Mouse (Mus musculus): ENCODE data around the gene Tbc1d1. TPM values are rescaled to one million over a fixed set of nuclear protein-coding genes. Genes with fewer than 3 reads are reported as not detected.

Tbc1d1 gene
- polyA plus RNA-seq (2016; fragmentation: Nextera tagmentation; extraction: Ambion mirVana) = 29.5 and 32.4 TPM in 2 replicates

GRCm38 (mm10) chr5:64155861-64156550 lies at the start of gene Tbc1d1:
Gene Tbc1d1 (plus strand): TSS chr5:64156305.
- 33% methylated on average over 11 of the region's 11 CpGs for WGBS
- H3K4me3 ChIP-seq = no peak within 1 kb of the TSS
- H3K9ac ChIP-seq = no peak within 1 kb of the TSS
- ATAC-seq (ENCODE audit: insufficient number of reproducible peaks, insufficient read depth, low FRiP score, low TSS enrichment) = no peak
- 0 out of 2 replicates have a peak within 1 kb of the TSS, but pooled peaks have one; percentile 13 for H3K27ac ChIP-seq
- H3K9me3 ChIP-seq = no peaks in the 10 kb centered on the region
- H3K4me2 ChIP-seq (replicated peaks) = peak within 1 kb of the TSS; percentile 16
- H3K36me3 ChIP-seq = no peaks in the 10 kb centered on the region
- peaks cover 35% of the 10 kb centered on the region for H3K27me3 ChIP-seq
- H3K4me1 ChIP-seq = peaks cover 11% of the 10 kb centered on the region; the same call in 1 of the 2 replicates

- Histone ChIP-seq H3K36me3 (peaks cover 60% of the 10 kb centered on the region), H3K27ac (no peak overlapping the region), H3K27me3 (no peaks in the 10 kb centered on the region), H3K4me3 (no peak overlapping the region), H3K4me1 (no peaks in the 10 kb centered on the region), H3K9me3 (no peaks in the 10 kb centered on the region), H3K4me2 (replicated peaks) (no peak overlapping the region), H3K9ac (no peak overlapping the region)
- whole genome bisulfite sequencing = 92% methylated on average over 11 of the region's 11 CpGs
- no peak for ATAC-seq (ENCODE audit: insufficient number of reproducible peaks, insufficient read depth, low FRiP score, low TSS enrichment)
Measured at GRCm38 (mm10) chr5:64107596-64108289, 48.4 kb upstream of the Tbc1d1 start.

- Histone ChIP-seq H3K4me1 (no peaks in the 10 kb centered on the region), H3K27me3 (no peaks in the 10 kb centered on the region), H3K27ac (no peak overlapping the region), H3K9ac (no peak overlapping the region), H3K4me3 (no peak overlapping the region), H3K4me2 (replicated peaks) (no peak overlapping the region), H3K36me3 (peaks cover 56% of the 10 kb centered on the region), H3K9me3 (no peaks in the 10 kb centered on the region)
- 69% methylated on average over 3 of the region's 3 CpGs for WGBS
- no peak for ATAC-seq (ENCODE audit: insufficient number of reproducible peaks, insufficient read depth, low FRiP score, low TSS enrichment)
Measured at GRCm38 (mm10) chr5:64109217-64109616, 46.9 kb upstream of the Tbc1d1 start.

- ATAC-seq (ENCODE audit: insufficient number of reproducible peaks, insufficient read depth, low FRiP score, low TSS enrichment) = no peak
- H3K27me3 ChIP-seq = no peaks in the 10 kb centered on the region
- H3K4me1 ChIP-seq = no peaks in the 10 kb centered on the region
- H3K9me3 ChIP-seq = peaks cover 8% of the 10 kb centered on the region
- no peak overlapping the region for H3K9ac ChIP-seq
- no peak overlapping the region for H3K27ac ChIP-seq
- no peak overlapping the region for H3K4me2 ChIP-seq (replicated peaks)
- 91% methylated on average over 3 of the region's 3 CpGs for WGBS
- peaks cover 65% of the 10 kb centered on the region for H3K36me3 ChIP-seq
- H3K4me3 ChIP-seq = no peak overlapping the region
Measured at GRCm38 (mm10) chr5:64112360-64112759, 43.7 kb upstream of the Tbc1d1 start.

GRCm38 (mm10) chr5:64114210-64114609 lies 41.9 kb upstream of the Tbc1d1 start:
- Histone ChIP-seq H3K9ac (no peak overlapping the region), H3K4me3 (no peak overlapping the region), H3K27me3 (no peaks in the 10 kb centered on the region), H3K9me3 (peaks cover 8% of the 10 kb centered on the region), H3K4me1 (no peaks in the 10 kb centered on the region), H3K36me3 (peaks cover 52% of the 10 kb centered on the region), H3K4me2 (replicated peaks) (no peak overlapping the region), H3K27ac (no peak overlapping the region)
- WGBS = 96% methylated on average over 6 of the region's 6 CpGs
- ATAC-seq (ENCODE audit: insufficient number of reproducible peaks, insufficient read depth, low FRiP score, low TSS enrichment) = no peak

- Histone ChIP-seq H3K9ac (no peak overlapping the region), H3K4me3 (no peak overlapping the region), H3K27me3 (no peaks in the 10 kb centered on the region), H3K4me1 (no peaks in the 10 kb centered on the region), H3K9me3 (peaks cover 8% of the 10 kb centered on the region), H3K4me2 (replicated peaks) (no peak overlapping the region), H3K27ac (no peak overlapping the region), H3K36me3 (peaks cover 33% of the 10 kb centered on the region)
- ATAC-seq (ENCODE audit: insufficient number of reproducible peaks, insufficient read depth, low FRiP score, low TSS enrichment) = no peak
- WGBS = 82% methylated on average over 1 of the region's 1 CpGs
Measured at GRCm38 (mm10) chr5:64117191-64117590, 38.9 kb upstream of the Tbc1d1 start.

- H3K9ac ChIP-seq = no peak overlapping the region
- no peaks in the 10 kb centered on the region for H3K4me1 ChIP-seq
- 79% methylated on average over 5 of the region's 5 CpGs for WGBS
- H3K27ac ChIP-seq = no peak overlapping the region
- ATAC-seq (ENCODE audit: insufficient number of reproducible peaks, insufficient read depth, low FRiP score, low TSS enrichment) = no peak
- no peaks in the 10 kb centered on the region for H3K9me3 ChIP-seq
- no peak overlapping the region for H3K4me3 ChIP-seq
- H3K27me3 ChIP-seq = no peaks in the 10 kb centered on the region
- H3K36me3 ChIP-seq = peaks cover 4% of the 10 kb centered on the region
- no peak overlapping the region for H3K4me2 ChIP-seq (replicated peaks)
Measured at GRCm38 (mm10) chr5:64125783-64126182, 30.3 kb upstream of the Tbc1d1 start.

- Histone ChIP-seq H3K4me1 (no peaks in the 10 kb centered on the region), H3K27me3 (no peaks in the 10 kb centered on the region), H3K9ac (no peak overlapping the region), H3K36me3 (peaks cover 4% of the 10 kb centered on the region), H3K4me2 (replicated peaks) (no peak overlapping the region), H3K27ac (no peak overlapping the region), H3K9me3 (no peaks in the 10 kb centered on the region), H3K4me3 (no peak overlapping the region)
- 64% methylated on average over 5 of the region's 5 CpGs for WGBS
- ATAC-seq (ENCODE audit: insufficient number of reproducible peaks, insufficient read depth, low FRiP score, low TSS enrichment) = no peak
Measured at GRCm38 (mm10) chr5:64131550-64131949, 24.6 kb upstream of the Tbc1d1 start.

- H3K36me3 ChIP-seq = no peaks in the 10 kb centered on the region
- no peaks in the 10 kb centered on the region for H3K9me3 ChIP-seq
- no peaks in the 10 kb centered on the region for H3K27me3 ChIP-seq
- no peak overlapping the region for H3K4me3 ChIP-seq
- no peaks in the 10 kb centered on the region for H3K4me1 ChIP-seq
- WGBS = 84% methylated on average over 4 of the region's 4 CpGs
- no peak overlapping the region for H3K9ac ChIP-seq
- H3K4me2 ChIP-seq (replicated peaks) = no peak overlapping the region
- H3K27ac ChIP-seq = no peak overlapping the region
- ATAC-seq (ENCODE audit: insufficient number of reproducible peaks, insufficient read depth, low FRiP score, low TSS enrichment) = no peak
Measured at GRCm38 (mm10) chr5:64133901-64134300, 22.2 kb upstream of the Tbc1d1 start.

GRCm38 (mm10) chr5:64136325-64136724 lies 19.8 kb upstream of the Tbc1d1 start:
- Histone ChIP-seq H3K9ac (no peak overlapping the region), H3K9me3 (no peaks in the 10 kb centered on the region), H3K4me2 (replicated peaks) (no peak overlapping the region), H3K27ac (no peak overlapping the region), H3K4me1 (no peaks in the 10 kb centered on the region), H3K36me3 (no peaks in the 10 kb centered on the region), H3K4me3 (no peak overlapping the region), H3K27me3 (no peaks in the 10 kb centered on the region)
- ATAC-seq (ENCODE audit: insufficient number of reproducible peaks, insufficient read depth, low FRiP score, low TSS enrichment) = no peak
- 64% methylated on average over 5 of the region's 5 CpGs for WGBS

GRCm38 (mm10) chr5:64140202-64140601 lies 15.9 kb upstream of the Tbc1d1 start:
- H3K27me3 ChIP-seq = no peaks in the 10 kb centered on the region
- 83% methylated on average over 3 of the region's 3 CpGs for WGBS
- no peak overlapping the region for H3K27ac ChIP-seq
- H3K36me3 ChIP-seq = no peaks in the 10 kb centered on the region
- no peak for ATAC-seq (ENCODE audit: insufficient number of reproducible peaks, insufficient read depth, low FRiP score, low TSS enrichment)
- H3K4me3 ChIP-seq = no peak overlapping the region
- H3K4me1 ChIP-seq = no peaks in the 10 kb centered on the region
- no peaks in the 10 kb centered on the region for H3K9me3 ChIP-seq
- H3K4me2 ChIP-seq (replicated peaks) = no peak overlapping the region
- no peak overlapping the region for H3K9ac ChIP-seq

- WGBS = 66% methylated on average over 5 of the region's 5 CpGs
- no peak for ATAC-seq (ENCODE audit: insufficient number of reproducible peaks, insufficient read depth, low FRiP score, low TSS enrichment)
- no peaks in the 10 kb centered on the region for H3K9me3 ChIP-seq
Measured at GRCm38 (mm10) chr5:64144315-64144714, 11.8 kb upstream of the Tbc1d1 start.

More at GRCm38 (mm10) chr5:64144315-64144714, 11.8 kb upstream of the Tbc1d1 start:
- H3K27me3 ChIP-seq = no peaks in the 10 kb centered on the region
- H3K36me3 ChIP-seq = no peaks in the 10 kb centered on the region
- no peaks in the 10 kb centered on the region for H3K4me1 ChIP-seq
- no peak overlapping the region for H3K27ac ChIP-seq
- H3K4me3 ChIP-seq = no peak overlapping the region
- no peak overlapping the region for H3K4me2 ChIP-seq (replicated peaks)
- no peak overlapping the region for H3K9ac ChIP-seq

Measured in embryonic facial prominence, embryonic 12.5 days (tissue).